Mouse (Mus musculus) adrenal gland, adult 10 weeks (tissue): ENCODE data around the gene Arid5a. TPM values are rescaled to one million over a fixed set of nuclear protein-coding genes. Genes with fewer than 3 reads are reported as not detected.

Experiments
- polyA plus RNA-seq: library from polyadenylated mRNA; stranded (reverse); fragments of 350-450 nt; fragmentation: Illumina TruSeq; extraction: RNeasy Lipid Tissue Mini Kit (QIAGEN cat#74804); gene quantifications from one replicate; pipeline ENCODE4 v1.2.3, GENCODE M21; 2014; ENCODE audit warnings: low read depth, low replicate concordance

Arid5a gene
- polyA plus RNA-seq: 0.17 TPM

GRCm38 (mm10) chr1:36307495-36308280 lies at the start of gene Arid5a:
Arid5a (plus strand) TSS chr1:36307733.

GRCm38 (mm10) chr1:36274455-36274854 lies 33.1 kb upstream of the Arid5a start, which contains the start of gene Neurl3:
Neurl3 (minus strand) TSS chr1:36274679.

GRCm38 (mm10) chr1:36368969-36369645 lies 61.6 kb downstream of the Arid5a start, which contains the start of gene Kansl3:
Kansl3 (minus strand) TSS chr1:36369181.

GRCm38 (mm10) chr1:36371934-36372845 lies 64.7 kb downstream of the Arid5a start, which contains the start of gene Fer1l5:
Fer1l5 (plus strand) TSS chr1:36372291.

Other genes with a start within 250 kb of the Arid5a start
- gene Hs6st1, start 239.3 kb upstream of the Arid5a start, polyA plus RNA-seq: 29.2 TPM
- gene Uggt1, start 63.0 kb upstream of the Arid5a start, polyA plus RNA-seq: 85.7 TPM
- gene Neurl3, start 33.1 kb upstream of the Arid5a start, polyA plus RNA-seq: 5.0 TPM
- gene Kansl3, start 61.4 kb downstream of the Arid5a start, polyA plus RNA-seq: 17.9 TPM
- gene Fer1l5, start 64.6 kb downstream of the Arid5a start, polyA plus RNA-seq: not detected
- 16.3 TPM for gene Lman2l, start 137.5 kb downstream of the Arid5a start, polyA plus RNA-seq
- 1.6 TPM for gene Cnnm4, start 163.9 kb downstream of the Arid5a start, polyA plus RNA-seq
- 11.4 TPM for gene Cnnm3, start 204.1 kb downstream of the Arid5a start, polyA plus RNA-seq
- 7.8 TPM for gene Ankrd23, start 229.2 kb downstream of the Arid5a start, polyA plus RNA-seq
- gene Gm42417, start 231.7 kb downstream of the Arid5a start, polyA plus RNA-seq: not detected
- 3.6 TPM for gene Ankrd39, start 239.7 kb downstream of the Arid5a start, polyA plus RNA-seq